Mouse (Mus musculus): Measurements from ENCODE around the gene Arhgap18.

The Arhgap18 gene

GRCm38 (mm10) chr10:26832068-26832467, 78.8 kb downstream of the Arhgap18 start:
- DNase-seq (ENCODE audit: low spot score) = no peak

DNA sequence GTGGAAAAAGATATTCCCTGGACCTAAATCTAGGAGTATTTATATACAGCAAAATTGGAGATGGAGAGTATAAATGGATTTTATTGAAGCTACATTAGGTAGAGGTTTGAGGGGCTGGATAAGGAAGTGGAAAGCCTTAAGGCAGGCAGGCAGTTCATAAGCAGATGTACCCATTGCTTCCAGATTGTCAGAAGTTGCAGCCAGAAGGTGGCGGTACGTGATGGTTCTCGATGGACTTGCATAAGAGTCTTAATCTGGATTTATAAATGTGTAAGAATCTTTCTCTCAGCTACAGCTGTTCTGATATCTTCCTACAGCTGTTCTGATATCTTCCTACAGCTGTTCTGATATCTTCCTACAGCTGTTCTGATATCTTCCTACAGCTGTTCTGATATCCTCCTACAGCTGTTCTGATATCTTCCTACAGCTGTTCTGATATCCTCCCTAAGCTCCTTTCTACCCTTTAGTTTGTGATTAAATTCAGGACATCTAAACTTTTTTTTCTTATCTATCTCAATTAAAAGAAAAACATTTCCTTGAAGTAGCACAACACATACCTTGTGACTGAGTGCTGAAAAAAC, 79.5 kb downstream of the Arhgap18 start:
- DNase-seq (ENCODE audit: low spot score) = no peak

DNA sequence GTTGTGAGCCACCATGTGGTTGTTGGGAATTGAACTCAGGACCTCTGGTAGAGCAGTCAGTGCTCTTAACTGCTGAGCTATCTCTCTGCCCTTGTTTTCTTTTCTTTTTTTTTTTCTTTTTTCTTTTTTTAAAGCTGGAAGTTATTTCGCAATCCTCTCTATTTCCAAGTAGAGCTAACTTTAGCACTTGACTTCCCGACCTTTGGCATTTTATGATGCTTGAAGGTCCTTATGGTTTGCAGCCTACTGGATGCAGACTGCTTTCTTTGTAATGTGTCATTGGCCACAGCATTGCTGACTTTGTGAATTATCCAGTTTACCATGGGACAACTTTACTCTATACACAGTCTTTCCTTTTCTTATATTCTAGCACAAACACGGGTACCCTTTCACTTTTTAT, 80.2 kb downstream of the Arhgap18 start:
- no peak for DNase-seq (ENCODE audit: low spot score)

GRCm38 (mm10) chr10:26849311-26849710, 96.1 kb downstream of the Arhgap18 start:
- DNase-seq (ENCODE audit: low spot score) = no peak

GRCm38 (mm10) chr10:26849854-26850253, 96.6 kb downstream of the Arhgap18 start:
- DNase-seq (ENCODE audit: low spot score) = no peak

- DNase-seq (ENCODE audit: low spot score) = no peak
These were observed 101.4 kb downstream of the Arhgap18 start for GRCm38 (mm10) chr10:26854556-26855100.

- DNase-seq (ENCODE audit: low spot score) = no peak
These were observed 102.8 kb downstream of the Arhgap18 start for GRCm38 (mm10) chr10:26855851-26856535.

- DNase-seq (ENCODE audit: low spot score) = no peak
These were observed 104.4 kb downstream of the Arhgap18 start for GRCm38 (mm10) chr10:26857583-26857982.

DNA sequence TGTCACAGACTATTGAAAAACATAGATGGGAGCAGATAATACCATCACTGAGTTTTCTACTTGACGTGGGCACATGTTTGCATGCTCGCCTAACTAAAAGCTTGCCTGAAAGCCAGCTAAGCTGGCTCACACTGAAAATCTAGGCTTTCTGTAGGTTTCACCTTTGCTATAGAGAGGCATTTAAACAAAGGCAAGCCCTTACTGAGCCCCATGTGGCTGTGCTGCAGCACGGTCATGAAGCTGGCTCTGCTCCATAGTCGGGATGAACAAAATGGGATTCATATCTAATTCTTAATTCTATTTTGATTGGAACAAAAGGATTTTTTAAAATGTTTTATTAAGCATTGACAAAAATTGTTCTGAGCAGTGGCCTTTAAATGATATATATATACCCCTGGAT, 105.3 kb downstream of the Arhgap18 start:
- DNase-seq (ENCODE audit: low spot score) = no peak

DNA sequence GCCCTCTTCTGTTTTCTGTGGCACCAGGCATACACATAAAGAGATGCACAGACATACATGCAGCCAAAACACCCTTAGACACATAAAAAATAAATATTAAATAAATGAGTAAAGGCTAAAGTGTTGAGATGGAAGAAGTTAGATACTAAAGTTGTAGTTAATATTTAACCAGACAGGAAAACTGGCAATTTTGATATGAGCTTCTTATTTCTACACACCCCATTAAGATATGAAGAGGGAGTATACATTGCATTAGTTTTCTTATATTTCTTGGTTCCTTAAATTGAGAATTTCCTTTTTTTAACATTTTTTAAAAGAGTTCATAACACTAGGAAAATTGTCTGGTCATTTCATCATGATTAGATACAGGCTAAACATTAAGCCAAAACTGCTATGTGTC, 108.0 kb downstream of the Arhgap18 start:
- DNase-seq (ENCODE audit: low spot score) = no peak

GRCm38 (mm10) chr10:26862207-26862606, 109.0 kb downstream of the Arhgap18 start:
- no peak for DNase-seq (ENCODE audit: low spot score)

DNA sequence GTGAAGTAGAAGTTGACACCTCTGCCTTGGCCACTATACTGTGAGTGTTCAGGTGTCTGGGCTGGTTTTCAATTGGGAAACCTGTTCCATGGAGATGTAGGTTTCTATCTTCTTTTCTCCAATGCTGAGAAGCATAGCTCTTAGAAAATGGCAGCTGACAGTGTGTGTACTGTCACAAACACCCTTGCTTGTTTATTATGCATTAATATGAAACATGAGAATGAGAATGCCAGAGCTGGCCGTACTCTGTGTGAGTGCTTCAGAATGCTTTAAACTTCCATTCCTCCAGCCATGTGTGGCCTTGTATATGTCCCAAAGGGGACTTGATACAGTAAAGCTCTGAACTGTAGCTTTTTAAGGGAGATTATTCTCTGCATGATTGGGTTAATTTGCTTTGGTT, 110.8 kb downstream of the Arhgap18 start:
- no peak for DNase-seq (ENCODE audit: low spot score)

- DNase-seq (ENCODE audit: low spot score) = no peak
These were observed 117.6 kb downstream of the Arhgap18 start for GRCm38 (mm10) chr10:26870802-26871201.

GRCm38 (mm10) chr10:26877309-26877708, 124.1 kb downstream of the Arhgap18 start:
- DNase-seq (ENCODE audit: low spot score) = no peak

- no peak for DNase-seq (ENCODE audit: low spot score)
These were observed 125.8 kb downstream of the Arhgap18 start for GRCm38 (mm10) chr10:26878924-26879600.

GRCm38 (mm10) chr10:26884949-26885348, 131.7 kb downstream of the Arhgap18 start:
- DNase-seq (ENCODE audit: low spot score) = no peak

GRCm38 (mm10) chr10:26889226-26889625, 136.0 kb downstream of the Arhgap18 start:
- DNase-seq (ENCODE audit: low spot score) = no peak

DNA sequence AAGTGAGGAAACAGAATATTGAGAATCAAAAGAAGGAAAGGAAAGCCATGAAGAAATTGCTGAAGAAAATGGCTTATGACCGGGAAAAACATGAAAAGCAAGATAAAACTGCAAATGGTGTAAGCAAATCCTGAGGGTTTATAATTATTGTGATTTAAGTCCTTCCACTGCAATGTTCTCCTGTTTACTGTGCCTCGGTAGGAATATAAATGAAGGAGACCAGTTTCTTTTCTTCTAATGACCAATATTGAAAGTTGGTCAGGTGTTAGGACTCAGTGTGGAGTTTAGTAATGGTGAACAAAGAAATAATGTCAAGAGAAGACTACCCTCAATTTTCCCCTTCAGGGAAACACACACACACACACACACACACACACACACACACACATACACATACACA, 136.5 kb downstream of the Arhgap18 start:
- no peak for DNase-seq (ENCODE audit: low spot score)

DNA sequence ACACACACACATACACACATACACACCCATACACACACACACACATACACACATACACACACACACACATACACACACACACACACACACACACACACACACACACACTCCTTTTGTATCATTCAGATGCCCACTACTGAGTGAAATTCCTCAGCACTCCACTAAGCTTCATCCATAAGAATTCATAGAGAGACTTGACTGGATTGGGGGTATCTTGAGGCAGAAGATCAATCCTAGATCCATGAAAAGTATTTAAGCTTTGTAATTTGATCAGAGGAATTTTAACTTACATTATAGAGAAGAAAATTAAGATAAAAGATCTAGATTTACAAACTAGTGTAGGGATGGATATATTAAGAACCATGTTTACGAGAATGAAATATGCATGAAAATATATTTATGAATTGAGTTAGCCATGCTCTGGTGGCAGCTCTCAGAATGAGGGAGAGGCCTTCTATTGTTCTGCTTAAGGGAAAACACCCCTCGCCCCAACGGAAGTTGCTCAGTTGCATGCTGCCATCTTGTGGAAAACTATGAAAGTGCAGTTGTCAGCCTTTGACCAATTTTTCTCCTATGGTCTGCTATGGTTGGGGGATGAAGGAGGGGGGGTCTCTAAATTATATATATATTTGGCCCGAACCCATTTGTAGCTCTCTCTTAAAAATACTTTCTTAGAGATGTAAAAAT, 137.2 kb downstream of the Arhgap18 start:
- DNase-seq (ENCODE audit: low spot score) = no peak

DNA sequence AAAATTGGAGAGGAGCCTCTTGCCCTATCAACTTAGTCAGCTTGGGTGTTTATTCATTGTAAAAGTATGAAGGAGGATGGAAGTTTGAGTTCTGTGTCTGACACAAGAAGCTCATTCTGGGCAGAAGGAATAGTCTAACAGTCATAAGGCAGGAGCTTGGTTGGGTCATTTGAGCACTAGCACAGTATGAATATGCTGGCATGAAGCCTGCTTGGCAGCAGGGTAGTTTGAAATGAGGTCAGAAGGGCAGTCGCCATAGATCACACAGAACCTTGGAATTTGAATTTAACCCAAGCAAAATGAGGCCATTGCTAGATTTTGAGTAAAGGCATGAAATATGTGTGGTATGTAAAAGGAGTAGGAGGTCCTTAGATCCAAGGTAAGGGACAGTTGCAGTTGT, 139.9 kb downstream of the Arhgap18 start:
- DNase-seq (ENCODE audit: low spot score) = no peak

DNA sequence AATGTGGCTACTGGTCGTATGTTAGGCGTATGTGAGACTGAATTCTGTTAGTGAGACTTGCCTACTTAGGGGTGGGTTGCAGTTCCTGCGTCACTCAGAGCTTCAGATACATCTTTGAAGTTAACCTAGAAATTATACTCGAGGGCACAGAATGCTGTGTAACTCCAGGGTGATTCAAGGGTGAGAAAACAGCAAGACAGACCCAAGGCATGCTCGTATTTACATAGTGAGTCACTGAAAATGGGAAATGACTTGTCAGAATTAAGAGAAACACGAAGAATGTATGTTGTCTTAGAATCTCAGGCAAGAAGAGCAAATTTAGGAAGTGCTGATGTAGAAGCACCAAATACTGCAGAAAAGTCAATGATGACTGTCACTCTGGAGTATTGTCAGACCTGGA, 142.5 kb downstream of the Arhgap18 start:
- no peak for DNase-seq (ENCODE audit: low spot score)

DNA sequence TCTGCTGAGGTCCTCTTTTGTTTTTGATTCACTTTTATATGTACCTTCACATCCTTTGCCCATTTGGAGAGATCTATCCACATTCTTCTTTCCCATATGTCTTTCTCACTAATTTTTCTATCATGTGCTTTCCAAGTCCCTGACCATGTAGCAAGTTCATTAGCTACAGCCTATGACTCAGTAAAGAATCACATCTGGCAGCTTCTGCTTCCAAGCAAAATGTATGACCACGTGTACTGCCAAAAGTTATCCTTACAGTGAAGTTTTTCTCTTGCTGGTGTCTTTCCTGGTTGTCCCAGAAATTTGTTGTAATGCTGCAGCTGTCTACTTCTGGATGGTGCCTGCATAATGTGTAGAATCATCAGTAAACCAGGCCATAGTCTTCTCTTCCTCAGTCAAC, 147.2 kb downstream of the Arhgap18 start:
- no peak for DNase-seq (ENCODE audit: low spot score)

- DNase-seq (ENCODE audit: low spot score) = no peak
These were observed 150.6 kb downstream of the Arhgap18 start for GRCm38 (mm10) chr10:26903781-26904180.
